Mouse (Mus musculus) heart, embryonic 13.5 days (tissue): ENCODE data around the gene 2610528J11Rik. TPM values are rescaled to one million over a fixed set of nuclear protein-coding genes. Genes with fewer than 3 reads are reported as not detected.

Source experiments
- ATAC-seq: fragments of 200-750 bp; cut with Nextera tagmentation; 2 replicates; pipeline ENCODE4 v1.8.0; 2017; ENCODE audit warnings: moderate TSS enrichment; ENCODE audit not compliant: insufficient number of reproducible peaks, low FRiP score, low TSS enrichment; ENCODE audit errors: extremely low read depth
- H3K27ac ChIP-seq: fragments of 300-500 bp; sonication (generic); replicated peaks from 2 replicates; pipeline ENCODE4 v1.5.1; 2015; ENCODE audit warnings: moderate library complexity, mild to moderate bottlenecking, inconsistent platforms
- H3K27me3 ChIP-seq: fragments of 300-500 bp; sonication (generic); replicated peaks from 2 replicates; pipeline ENCODE4 v1.6.1; 2015; ENCODE audit warnings: mild to moderate bottlenecking, inconsistent platforms
- H3K36me3 ChIP-seq: fragments of 300-500 bp; sonication (generic); 2 replicates; pipeline ENCODE4 v1.6.1; 2015; ENCODE audit warnings: mild to moderate bottlenecking, inconsistent platforms
- H3K4me1 ChIP-seq: fragments of 300-500 bp; sonication (generic); 2 replicates; pipeline ENCODE4 v1.6.1; 2015; ENCODE audit warnings: inconsistent platforms
- H3K4me2 ChIP-seq: fragments of 300-500 bp; sonication (generic); 2 replicates; pipeline ENCODE4 v1.6.1; 2015; ENCODE audit warnings: inconsistent platforms, mild to moderate bottlenecking, moderate library complexity
- H3K4me3 ChIP-seq: fragments of 300-500 bp; sonication (generic); 2 replicates; pipeline ENCODE4 v1.5.1; 2015; ENCODE audit warnings: moderate library complexity, mild to moderate bottlenecking, inconsistent platforms
- H3K9ac ChIP-seq: fragments of 300-500 bp; sonication (generic); 2 replicates; pipeline ENCODE4 v1.6.1; 2015; ENCODE audit warnings: inconsistent platforms, mild to moderate bottlenecking, moderate library complexity
- H3K9me3 ChIP-seq: fragments of 300-500 bp; sonication (generic); 2 replicates; pipeline ENCODE4 v1.6.1; 2016; ENCODE audit warnings: inconsistent platforms
- WGBS: fragments of 180-500 bp; shearing (Covaris S2); methylation state at CpG from one replicate; pipeline ENCODE4 v1.1.7; 2015; ENCODE audit warnings: mixed read lengths; 5-methylcytosine and 5-hydroxymethylcytosine counted together
- polyA plus RNA-seq: library from polyadenylated mRNA; unstranded; fragments of >200 nt; fragmentation: Nextera tagmentation; extraction: Ambion mirVana; gene quantifications from 2 replicates; pipeline ENCODE4 v1.2.1, GENCODE M21; 2015

2610528J11Rik gene
- polyA plus RNA-seq, 1 experiment from 2014 or later: 0.36 TPM

GRCm38 (mm10) chr4:118568709-118569108, 41.9 kb downstream of the 2610528J11Rik start:
- ATAC-seq: peak; percentile 62
- Histone ChIP-seq H3K4me2 (peak overlapping the region; percentile 33), H3K9ac (no peak overlapping the region), H3K36me3 (no peaks in the 10 kb centered on the region), H3K27ac (peak overlapping the region; percentile 46; the same call in 1 of the 2 replicates), H3K27me3 (peaks cover 59% of the 10 kb centered on the region), H3K4me3 (peak overlapping the region; percentile 23; the same call in 1 of the 2 replicates), H3K9me3 (no peaks in the 10 kb centered on the region), H3K4me1 (no peaks in the 10 kb centered on the region)
- WGBS: 35% methylated on average over 10 of the region's 10 CpGs

- peak overlapping the region; percentile 46 for H3K27ac ChIP-seq
- peaks cover 65% of the 10 kb centered on the region for H3K27me3 ChIP-seq
- H3K9ac ChIP-seq: no peak overlapping the region
- 65% methylated on average over 23 of the region's 23 CpGs for WGBS
- no peaks in the 10 kb centered on the region for H3K9me3 ChIP-seq
- H3K4me1 ChIP-seq: no peaks in the 10 kb centered on the region
- H3K4me3 ChIP-seq: peak overlapping the region; percentile 23
- no peaks in the 10 kb centered on the region for H3K36me3 ChIP-seq
- peak overlapping the region; percentile 33 for H3K4me2 ChIP-seq
- peak; percentile 48; the same call in 1 of the 2 replicates for ATAC-seq
Measured at GRCm38 (mm10) chr4:118569320-118569719, 42.5 kb downstream of the 2610528J11Rik start.

GRCm38 (mm10) chr4:118571441-118571840, 44.6 kb downstream of the 2610528J11Rik start:
- Histone ChIP-seq H3K27ac (no peak overlapping the region), H3K36me3 (no peaks in the 10 kb centered on the region), H3K4me2 (no peak overlapping the region), H3K9ac (no peak overlapping the region), H3K4me3 (no peak overlapping the region), H3K27me3 (peaks cover 84% of the 10 kb centered on the region), H3K9me3 (no peaks in the 10 kb centered on the region), H3K4me1 (no peaks in the 10 kb centered on the region)
- ATAC-seq: no peak
- WGBS: 78% methylated on average over 15 of the region's 15 CpGs

GRCm38 (mm10) chr4:118576097-118576496, 49.3 kb downstream of the 2610528J11Rik start:
- Histone ChIP-seq H3K27me3 (peaks cover 62% of the 10 kb centered on the region), H3K9me3 (0 out of 2 replicates have a peak, but pooled peaks cover 4% of the 10 kb centered on the region), H3K9ac (no peak overlapping the region; the same call in 1 of the 2 replicates), H3K36me3 (no peaks in the 10 kb centered on the region), H3K27ac (no peak overlapping the region), H3K4me2 (no peak overlapping the region), H3K4me3 (no peak overlapping the region), H3K4me1 (no peaks in the 10 kb centered on the region)
- 9% methylated on average over 6 of the region's 6 CpGs for WGBS
- no peak for ATAC-seq

GRCm38 (mm10) chr4:118579313-118579712, 52.5 kb downstream of the 2610528J11Rik start:
- no peak overlapping the region for H3K27ac ChIP-seq
- H3K27me3 ChIP-seq: peaks cover 35% of the 10 kb centered on the region
- H3K9me3 ChIP-seq: peaks cover 5% of the 10 kb centered on the region; the same call in 1 of the 2 replicates
- no peaks in the 10 kb centered on the region for H3K36me3 ChIP-seq
- H3K4me1 ChIP-seq: no peaks in the 10 kb centered on the region
- no peak for ATAC-seq
- no peak overlapping the region for H3K4me3 ChIP-seq
- H3K9ac ChIP-seq: no peak overlapping the region
- 40% methylated on average over 13 of the region's 13 CpGs for WGBS
- no peak overlapping the region for H3K4me2 ChIP-seq

Other genes starting within 250 kb of the 2610528J11Rik start
- 24.0 and 26.9 TPM in 2 replicates for gene Ptprf, start 235.6 kb upstream of the 2610528J11Rik start, polyA plus RNA-seq
- gene Szt2, start 117.7 kb upstream of the 2610528J11Rik start, polyA plus RNA-seq: 4.1 and 4.4 TPM in 2 replicates
- 73.2 and 81.3 TPM in 2 replicates for gene Med8, start 117.7 kb upstream of the 2610528J11Rik start, polyA plus RNA-seq
- gene Elovl1, start 98.9 kb upstream of the 2610528J11Rik start, polyA plus RNA-seq: 56.4 and 63.2 TPM in 2 replicates
- gene Cdc20, start 89.6 kb upstream of the 2610528J11Rik start, polyA plus RNA-seq: 171 and 186 TPM in 2 replicates
- 2.1 and 2.2 TPM in 2 replicates for gene Mpl, start 69.5 kb upstream of the 2610528J11Rik start, polyA plus RNA-seq
- gene Tie1, start 36.9 kb upstream of the 2610528J11Rik start, polyA plus RNA-seq: 57.7 and 61.1 TPM in 2 replicates
- 0.24 and 0.43 TPM in 2 replicates for gene Tmem125, start 17.0 kb downstream of the 2610528J11Rik start, polyA plus RNA-seq
- 0.31 and 0.53 TPM in 2 replicates for gene Cfap57, start 93.8 kb downstream of the 2610528J11Rik start, polyA plus RNA-seq
- gene Ebna1bp2, start 93.8 kb downstream of the 2610528J11Rik start, polyA plus RNA-seq: 76.0 and 78.9 TPM in 2 replicates
- not detected in 2 replicates for gene Olfr62, start 132.0 kb downstream of the 2610528J11Rik start, polyA plus RNA-seq
- 0.19 TPM in 1 of 2 replicates, not detected in the other for gene Olfr1342, start 165.8 kb downstream of the 2610528J11Rik start, polyA plus RNA-seq
- gene Olfr1341, start 176.5 kb downstream of the 2610528J11Rik start, polyA plus RNA-seq: not detected in 2 replicates
- not detected in 2 replicates for gene Olfr1340, start 193.1 kb downstream of the 2610528J11Rik start, polyA plus RNA-seq
- not detected in 2 replicates for gene Olfr1339, start 205.2 kb downstream of the 2610528J11Rik start, polyA plus RNA-seq
- not detected in 2 replicates for gene Olfr1338, start 231.7 kb downstream of the 2610528J11Rik start, polyA plus RNA-seq